Mouse (Mus musculus) MEL (cell line): Measurements from ENCODE around the gene Fam32a. TPM values are rescaled to one million over a fixed set of nuclear protein-coding genes. Genes with fewer than 3 reads are reported as not detected.

Source experiments
- DNase-seq: peaks from one replicate; pipeline ENCODE4 v3.0.0; 2011; ENCODE audit warnings: low read depth, low spot score
- H3K27ac ChIP-seq: 2 replicates; pipeline ENCODE4 v1.5.1; 2012; ENCODE audit warnings: low read depth, mild to moderate bottlenecking, control low read depth, low read length, moderate library complexity; ENCODE audit not compliant: control insufficient read depth
- H3K27me3 ChIP-seq, 2 experiments: fragments of 150-350 bp in 1 of 2; sonication (generic) in 1 of 2; 2 replicates each; pipeline ENCODE4 v1.6.1; 2012; ENCODE audit warnings: low read length in 2 of 2, mild to moderate bottlenecking in 2 of 2, improper control_type of control experiment in 1 of 2, moderate library complexity in 1 of 2; ENCODE audit not compliant: insufficient read depth in 2 of 2, control insufficient read depth in 1 of 2
- H3K36me3 ChIP-seq, 2 experiments: 2 replicates each; pipeline ENCODE4 v1.6.1; 2012 to 2014; ENCODE audit warnings: low read length in 2 of 2, improper control_type of control experiment in 1 of 2, inconsistent platforms in 1 of 2, mild to moderate bottlenecking in 1 of 2; ENCODE audit not compliant: insufficient read depth in 2 of 2, control insufficient read depth in 1 of 2
- H3K4me1 ChIP-seq, 2 experiments: fragments of 150-350 bp in 1 of 2; sonication (generic) in 1 of 2; 2 replicates each; pipeline ENCODE4 v1.6.1; 2012; ENCODE audit warnings: low read length in 2 of 2, improper control_type of control experiment in 1 of 2, mild to moderate bottlenecking in 1 of 2; ENCODE audit not compliant: insufficient read depth in 2 of 2, control insufficient read depth in 1 of 2
- H3K4me3 ChIP-seq, 2 experiments: fragments of 150-350 bp in 1 of 2; sonication (generic) in 1 of 2; 2 replicates each; pipeline ENCODE4 v1.5.1; 2012; ENCODE audit warnings: low read depth in 2 of 2, low read length in 2 of 2, mild to moderate bottlenecking in 2 of 2, moderate library complexity in 2 of 2, control low read depth in 1 of 2, improper control_type of control experiment in 1 of 2; ENCODE audit not compliant: control insufficient read depth in 1 of 2, insufficient read depth in 1 of 2
- H3K79me2 ChIP-seq: 2 replicates; pipeline ENCODE4 v1.6.1; 2012; ENCODE audit warnings: mild to moderate bottlenecking, low read length, moderate library complexity; ENCODE audit not compliant: control insufficient read depth, poor library complexity, insufficient read depth
- H3K9ac ChIP-seq: 2 replicates; pipeline ENCODE4 v1.6.1; 2012; ENCODE audit warnings: low read depth, mild to moderate bottlenecking, control low read depth, low read length, moderate library complexity; ENCODE audit not compliant: control insufficient read depth, poor library complexity, severe bottlenecking
- H3K9me3 ChIP-seq: fragments of 150-350 bp; sonication (generic); replicated peaks from 2 replicates; pipeline ENCODE4 v1.6.1; 2012; ENCODE audit warnings: mild to moderate bottlenecking, low read length, improper control_type of control experiment, moderate library complexity; ENCODE audit not compliant: insufficient read depth
- BHLHE40 ChIP-seq: IDR thresholded peaks from 2 replicates; pipeline ENCODE4 v1.6.1; 2012; ENCODE audit warnings: low read depth, mild to moderate bottlenecking, inconsistent platforms, low read length, improper control_type of control experiment, borderline replicate concordance
- CHD2 ChIP-seq: IDR thresholded peaks from 2 replicates; pipeline ENCODE4 v1.6.1; 2011; ENCODE audit warnings: low read length, improper control_type of control experiment
- CTCF ChIP-seq, 3 experiments: IDR thresholded peaks in 2 of 3; conservative IDR thresholded peaks in 1 of 3; 2 replicates each; pipeline ENCODE4 v1.5.1; 2011 to 2012; ENCODE audit warnings: low read length in 3 of 3, low read depth in 2 of 3, mild to moderate bottlenecking in 2 of 3, improper control_type of control experiment in 1 of 3, inconsistent platforms in 1 of 3, mixed read lengths in 1 of 3, moderate library complexity in 1 of 3; ENCODE audit not compliant: control insufficient read depth in 1 of 3, insufficient read depth in 1 of 3, poor library complexity in 1 of 3, severe bottlenecking in 1 of 3
- ELF1 ChIP-seq: IDR thresholded peaks from 2 replicates; pipeline ENCODE4 v1.6.1; 2014; ENCODE audit warnings: low read depth, mild to moderate bottlenecking, inconsistent platforms, low read length, improper control_type of control experiment, moderate library complexity
- EP300 ChIP-seq, 2 experiments: IDR thresholded peaks; 2 replicates each; pipeline ENCODE4 v1.6.1; 2011; ENCODE audit warnings: improper control_type of control experiment in 2 of 2, low read length in 2 of 2, low read depth in 1 of 2, mild to moderate bottlenecking in 1 of 2
- ETS1 ChIP-seq: IDR thresholded peaks from 2 replicates; pipeline ENCODE4 v1.6.1; 2012; ENCODE audit warnings: low read depth, mild to moderate bottlenecking, inconsistent platforms, low read length, improper control_type of control experiment, moderate library complexity
- JUND ChIP-seq: IDR thresholded peaks from 2 replicates; pipeline ENCODE4 v1.6.1; 2011; ENCODE audit warnings: low read depth, mild to moderate bottlenecking, improper control_type of control experiment, low read length
- MAFK ChIP-seq: IDR thresholded peaks from 2 replicates; pipeline ENCODE4 v1.6.1; 2011; ENCODE audit warnings: low read depth, mild to moderate bottlenecking, low read length, improper control_type of control experiment, borderline replicate concordance
- MAX ChIP-seq: IDR thresholded peaks from 2 replicates; pipeline ENCODE4 v1.6.1; 2011; ENCODE audit warnings: low read length, improper control_type of control experiment
- MYB ChIP-seq: IDR thresholded peaks from 2 replicates; pipeline ENCODE4 v1.6.1; 2011; ENCODE audit warnings: mild to moderate bottlenecking, low read depth, low read length, improper control_type of control experiment
- POLR2AphosphoS2 ChIP-seq: IDR thresholded peaks from 2 replicates; pipeline ENCODE4 v1.6.1; 2011; ENCODE audit warnings: low read length, improper control_type of control experiment
- RAD21 ChIP-seq: IDR thresholded peaks from 2 replicates; pipeline ENCODE4 v1.6.1; 2011; ENCODE audit warnings: mild to moderate bottlenecking, low read depth, low read length, improper control_type of control experiment
- SIN3A ChIP-seq: IDR thresholded peaks from 2 replicates; pipeline ENCODE4 v1.6.1; 2012; ENCODE audit warnings: low read length, improper control_type of control experiment, inconsistent platforms
- SMC3 ChIP-seq: IDR thresholded peaks from 2 replicates; pipeline ENCODE4 v1.6.1; 2011; ENCODE audit warnings: low read depth, low read length, improper control_type of control experiment
- TAL1 ChIP-seq: IDR thresholded peaks from 2 replicates; pipeline ENCODE4 v1.6.1; 2012; ENCODE audit warnings: mild to moderate bottlenecking, inconsistent platforms, low read length, moderate library complexity, mixed read lengths
- TBP ChIP-seq: IDR thresholded peaks from 2 replicates; pipeline ENCODE4 v1.8.0; 2011; ENCODE audit warnings: low read depth, low read length, improper control_type of control experiment
- USF2 ChIP-seq, 2 experiments: IDR thresholded peaks; 2 replicates each; pipeline ENCODE4 v1.6.1; 2011 to 2012; ENCODE audit warnings: improper control_type of control experiment in 2 of 2, low read length in 2 of 2, borderline replicate concordance in 1 of 2, inconsistent platforms in 1 of 2, low read depth in 1 of 2, mild to moderate bottlenecking in 1 of 2; ENCODE audit not compliant: insufficient read depth in 1 of 2
- ZC3H11A ChIP-seq: IDR thresholded peaks from 2 replicates; pipeline ENCODE4 v1.6.1; 2012; ENCODE audit warnings: low read depth, mild to moderate bottlenecking, inconsistent platforms, low read length, improper control_type of control experiment
- ZNF384 ChIP-seq: IDR thresholded peaks from 2 replicates; pipeline ENCODE4 v1.6.1; 2012; ENCODE audit warnings: low read depth, mild to moderate bottlenecking, inconsistent platforms, low read length, improper control_type of control experiment
- polyA plus RNA-seq, 2 experiments: library from polyadenylated mRNA; stranded (reverse) in 1 of 2; unstranded in 1 of 2; fragments of >175 nt in 1 of 2; fragments of >200 nt in 1 of 2; gene quantifications; 2 replicates each; pipeline versions ENCODE4 v1.2.1 to v1.2.4; 2012; ENCODE audit warnings: low replicate concordance in 2 of 2, low read depth in 1 of 2; ENCODE audit not compliant: insufficient read length in 2 of 2, insufficient read depth in 1 of 2, missing spikeins in 1 of 2
- total RNA-seq: library from RNA; depleted of rRNA; stranded (reverse); fragments of 300-350 nt; gene quantifications from 2 replicates; pipeline ENCODE4 v1.2.3, GENCODE M21; 2012

The Fam32a gene
- total and polyA plus RNA-seq, 3 experiments = 45.5 to 45.9 TPM; not detected in 1

- Histone ChIP-seq H3K4me1 (peaks cover 0 to 35% of the 10 kb centered on the region in 2 experiments; a peak in 2 of 4 replicates), H3K27ac (no peak overlapping the region), H3K36me3 (peaks cover 0 to 20% of the 10 kb centered on the region in 2 experiments; a peak in 2 of 4 replicates)
Observed at GRCm38 (mm10) chr8:72271691-72272090, 52.2 kb downstream of the Fam32a start.

GRCm38 (mm10) chr8:72272361-72272760 is 52.8 kb downstream of the Fam32a start:
- Histone ChIP-seq H3K9ac (no peak overlapping the region), H3K27ac (no peak overlapping the region), H3K79me2 (no peaks in the 10 kb centered on the region), H3K4me1 (peaks cover 3 to 41% of the 10 kb centered on the region in 2 experiments; a peak in 3 of 4 replicates), H3K4me3 (no peak overlapping the region), H3K27me3 (no peaks in the 10 kb centered on the region), H3K9me3 (no peaks in the 10 kb centered on the region), H3K36me3 (peaks cover 0 to 25% of the 10 kb centered on the region in 2 experiments; a peak in 2 of 4 replicates)
- no peak for TF ChIP-seq ETS1
- TF ChIP-seq MAX = no peak
- TF ChIP-seq JUND = no peak
- no peak for TF ChIP-seq ZNF384
- no peak for TF ChIP-seq TAL1
- peak; percentile 43 for TF ChIP-seq SMC3
- TF ChIP-seq CTCF (IDR thresholded peaks at IDR 0.05 in 2 of 3, conservative IDR thresholded peaks at IDR 0.05 in 1 of 3; ENCODE audit: control insufficient read depth in 1 of 3, insufficient read depth in 1 of 3, low read depth in 2 of 3, low read length in 3 of 3, poor library complexity in 1 of 3, severe bottlenecking in 1 of 3) = peak; percentile 54 to 73 (median 59)
- TF ChIP-seq ZC3H11A = no peak
- TF ChIP-seq CHD2 = no peak
- no peak for TF ChIP-seq MYB
- no peak for TF ChIP-seq ELF1
- peak; percentile 32 for TF ChIP-seq RAD21
- no peak for TF ChIP-seq TBP
- peak; percentile 64 for DNase-seq

More at GRCm38 (mm10) chr8:72271691-72272090, 52.2 kb downstream of the Fam32a start:
- Histone ChIP-seq H3K9ac (no peak overlapping the region), H3K79me2 (no peaks in the 10 kb centered on the region), H3K27me3 (no peaks in the 10 kb centered on the region), H3K4me3 (no peak overlapping the region), H3K9me3 (no peaks in the 10 kb centered on the region)
- DNase-seq = no peak
- no peak for TF ChIP-seq POLR2AphosphoS2

GRCm38 (mm10) chr8:72273111-72273770 is 53.7 kb downstream of the Fam32a start:
- H3K27ac ChIP-seq = no peak overlapping the region

More at GRCm38 (mm10) chr8:72273111-72273770, 53.7 kb downstream of the Fam32a start:
- Histone ChIP-seq H3K9me3 (no peaks in the 10 kb centered on the region), H3K9ac (no peak overlapping the region), H3K4me1 (peaks cover 6 to 39% of the 10 kb centered on the region in 2 experiments; a peak in 3 of 4 replicates), H3K36me3 (peaks cover 0 to 21% of the 10 kb centered on the region in 2 experiments; a peak in 2 of 4 replicates), H3K4me3 (no peak overlapping the region), H3K27me3 (no peaks in the 10 kb centered on the region), H3K79me2 (no peaks in the 10 kb centered on the region)
- DNase-seq = no peak
- TF ChIP-seq MAFK (no peak), EP300 (IDR thresholded peaks at IDR 0.05; ENCODE audit: low read depth in 1 of 2, low read length in 2 of 2) (no peak), BHLHE40 (no peak), SIN3A (no peak), CTCF (IDR thresholded peaks at IDR 0.05 in 2 of 3, conservative IDR thresholded peaks at IDR 0.05 in 1 of 3; ENCODE audit: control insufficient read depth in 1 of 3, insufficient read depth in 1 of 3, low read depth in 2 of 3, low read length in 3 of 3, poor library complexity in 1 of 3, severe bottlenecking in 1 of 3) (peak in 2 of 3 experiments; percentile 26 to 27; a peak in 5 of 6 replicates), USF2 (IDR thresholded peaks at IDR 0.05; ENCODE audit: borderline replicate concordance in 1 of 2, insufficient read depth in 1 of 2, low read depth in 1 of 2, low read length in 2 of 2) (no peak)
